Mouse (Mus musculus): ENCODE data around the gene Gm10392.

- no peak for TF ChIP-seq POLR2A (IDR thresholded peaks at IDR 0.05; ENCODE audit: control insufficient read depth, low read depth, low read length)
- TF ChIP-seq CTCF (IDR thresholded peaks at IDR 0.05; ENCODE audit: control insufficient read depth, insufficient read depth, insufficient replicate concordance, low read depth, low read length) = no peak
Observed at GRCm38 (mm10) chr11:77507426-77507825, 11.6 kb downstream of the Gm10392 start.
